Mouse (Mus musculus) C2C12 (cell line): ENCODE measurements at regions not wholly inside any gene's neighbourhood (a gene's known extent, or its start where the extent isn't known, plus 50 kb on each side); places are given as distances from the start of the nearest gene placed in this dataset.

ENCODE experiments used
- H3K27me3 ChIP-seq: one replicate; pipeline ENCODE4 v1.6.1; 2011; ENCODE audit not compliant: control insufficient read depth, insufficient read depth, insufficient read length
- H3K36me3 ChIP-seq: one replicate; pipeline ENCODE4 v1.6.1; 2011; ENCODE audit not compliant: control insufficient read depth, insufficient read depth
- H3K4me3 ChIP-seq: one replicate; pipeline ENCODE4 v1.5.1; 2011; ENCODE audit warnings: mild to moderate bottlenecking, control low read depth; ENCODE audit not compliant: poor library complexity, insufficient read depth, severe bottlenecking
- H3K79me2 ChIP-seq: one replicate; pipeline ENCODE4 v1.6.1; 2011; ENCODE audit not compliant: control insufficient read depth, insufficient read depth
- H3K79me3 ChIP-seq: one replicate; pipeline ENCODE4 v1.6.1; 2011; ENCODE audit warnings: low read depth, control low read depth
- H3ac ChIP-seq: one replicate; pipeline ENCODE3; 2011; ENCODE audit warnings: low read depth; ENCODE audit not compliant: control insufficient read depth, insufficient read length
- CEBPB ChIP-seq: IDR thresholded peaks from one replicate; pipeline ENCODE4 v1.6.1; 2011; ENCODE audit warnings: low read depth, mild to moderate bottlenecking, control low read depth, moderate library complexity
- CTCF ChIP-seq: IDR thresholded peaks from one replicate; pipeline ENCODE4 v1.5.1; 2011; ENCODE audit not compliant: control insufficient read depth, insufficient read depth, insufficient read length
- FOSL1 ChIP-seq: IDR thresholded peaks from one replicate; pipeline ENCODE4 v1.8.0; 2011; ENCODE audit warnings: mild to moderate bottlenecking, low read length; ENCODE audit not compliant: poor library complexity, insufficient read depth, severe bottlenecking
- MAX ChIP-seq: IDR thresholded peaks from one replicate; pipeline ENCODE4 v1.6.1; 2011; ENCODE audit warnings: mild to moderate bottlenecking, control low read depth
- MYOD1 ChIP-seq: IDR thresholded peaks from one replicate; pipeline ENCODE4 v1.6.1; 2011; ENCODE audit warnings: low read depth; ENCODE audit not compliant: control insufficient read depth, insufficient read length
- MYOG ChIP-seq: IDR thresholded peaks from one replicate; pipeline ENCODE4 v1.6.1; 2011; ENCODE audit not compliant: control insufficient read depth, insufficient read length; ENCODE audit errors: extremely low read depth
- USF1 ChIP-seq: IDR thresholded peaks from one replicate; pipeline ENCODE4 v1.6.1; 2011; ENCODE audit warnings: low read depth, mild to moderate bottlenecking, control low read depth, moderate library complexity

- no peak for TF ChIP-seq MAX
- no peak for TF ChIP-seq CTCF
- TF ChIP-seq MYOD1, result no peak
- no peak for TF ChIP-seq FOSL1
- no peak for TF ChIP-seq CEBPB
- Histone ChIP-seq H3K4me3 (no peak overlapping the region), H3K36me3 (no peaks in the 10 kb centered on the region), H3K27me3 (no peaks in the 10 kb centered on the region), H3K79me2 (no peaks in the 10 kb centered on the region), H3ac (no peak overlapping the region), H3K79me3 (no peaks in the 10 kb centered on the region)
Measured at GRCm38 (mm10) chr16:95903383-95903913, 87.3 kb downstream of the Psmg1 start.

- Histone ChIP-seq H3K79me3 (no peaks in the 10 kb centered on the region), H3K79me2 (no peaks in the 10 kb centered on the region), H3K36me3 (no peaks in the 10 kb centered on the region), H3K4me3 (no peak overlapping the region), H3K27me3 (no peaks in the 10 kb centered on the region), H3ac (no peak overlapping the region)
- TF ChIP-seq CEBPB (no peak), MYOD1 (no peak), MAX (no peak), MYOG (no peak), CTCF (no peak), USF1 (no peak), FOSL1 (no peak)
Measured at GRCm38 (mm10) chr16:95902177-95902576, 88.6 kb downstream of the Psmg1 start.

- no peaks in the 10 kb centered on the region for H3K27me3 ChIP-seq
- H3K36me3 ChIP-seq, result no peaks in the 10 kb centered on the region
- H3K4me3 ChIP-seq, result no peak overlapping the region
- no peaks in the 10 kb centered on the region for H3K79me3 ChIP-seq
- no peak overlapping the region for H3ac ChIP-seq
- H3K79me2 ChIP-seq, result no peaks in the 10 kb centered on the region
- TF ChIP-seq CEBPB (no peak), USF1 (no peak), FOSL1 (no peak), MAX (no peak), MYOD1 (no peak), MYOG (no peak), CTCF (no peak)
Measured at GRCm38 (mm10) chr16:95901388-95901787, 89.4 kb downstream of the Psmg1 start.

- TF ChIP-seq USF1 (no peak), MYOD1 (no peak), CEBPB (no peak)
- Histone ChIP-seq H3K79me3 (no peaks in the 10 kb centered on the region), H3K79me2 (no peaks in the 10 kb centered on the region), H3K36me3 (no peaks in the 10 kb centered on the region), H3ac (no peak overlapping the region), H3K4me3 (no peak overlapping the region), H3K27me3 (no peaks in the 10 kb centered on the region)
Measured at GRCm38 (mm10) chr16:95900181-95900580, 90.6 kb downstream of the Psmg1 start.

GRCm38 (mm10) chr16:95899672-95900071 is 91.1 kb downstream of the Psmg1 start:
- Histone ChIP-seq H3ac (no peak overlapping the region), H3K79me2 (no peaks in the 10 kb centered on the region), H3K79me3 (no peaks in the 10 kb centered on the region), H3K4me3 (no peak overlapping the region), H3K36me3 (no peaks in the 10 kb centered on the region), H3K27me3 (no peaks in the 10 kb centered on the region)
- no peak for TF ChIP-seq CTCF
- TF ChIP-seq MYOD1, result no peak
- no peak for TF ChIP-seq FOSL1
- TF ChIP-seq USF1, result no peak
- no peak for TF ChIP-seq MYOG

GRCm38 (mm10) chr16:95897843-95898242 is 92.9 kb downstream of the Psmg1 start:
- H3K27me3 ChIP-seq, result no peaks in the 10 kb centered on the region
- no peaks in the 10 kb centered on the region for H3K36me3 ChIP-seq
- no peak overlapping the region for H3K4me3 ChIP-seq
- H3ac ChIP-seq, result no peak overlapping the region
- H3K79me3 ChIP-seq, result no peaks in the 10 kb centered on the region
- H3K79me2 ChIP-seq, result no peaks in the 10 kb centered on the region
- TF ChIP-seq MAX (peak; percentile 43), FOSL1 (no peak), MYOG (no peak), CEBPB (peak; percentile 74)
